Mouse (Mus musculus) liver, embryonic 16.5 days (tissue): ENCODE results near the gene Agtr1a. TPM values are rescaled to one million over a fixed set of nuclear protein-coding genes. Genes with fewer than 3 reads are reported as not detected.

Experiments
- ATAC-seq: fragments of 200-750 bp; cut with Nextera tagmentation; 2 replicates; pipeline ENCODE4 v1.8.0; 2017; ENCODE audit warnings: low read depth, mild to moderate bottlenecking, moderate number of reproducible peaks, moderate library complexity
- H3K27ac ChIP-seq: fragments of 300-500 bp; sonication (generic); 2 replicates; pipeline ENCODE4 v1.5.1; 2014; ENCODE audit warnings: mild to moderate bottlenecking, low read length
- H3K27me3 ChIP-seq: fragments of 300-500 bp; sonication (generic); 2 replicates; pipeline ENCODE4 v1.6.1; 2014; ENCODE audit warnings: low read depth, low read length, mixed read lengths; ENCODE audit not compliant: control insufficient read depth, insufficient read depth
- H3K36me3 ChIP-seq: fragments of 300-500 bp; sonication (generic); 2 replicates; pipeline ENCODE4 v1.6.1; 2014; ENCODE audit warnings: mild to moderate bottlenecking; ENCODE audit not compliant: control insufficient read depth, insufficient read depth
- H3K4me1 ChIP-seq: fragments of 300-500 bp; sonication (generic); 2 replicates; pipeline ENCODE4 v1.6.1; 2014; ENCODE audit warnings: low read depth, low read length, mixed read lengths; ENCODE audit not compliant: control insufficient read depth
- H3K4me2 ChIP-seq: fragments of 300-500 bp; sonication (generic); 2 replicates; pipeline ENCODE4 v1.6.1; 2014; ENCODE audit warnings: low read depth, low read length, mixed read lengths
- H3K4me3 ChIP-seq: fragments of 300-500 bp; sonication (generic); 2 replicates; pipeline ENCODE4 v1.5.1; 2014; ENCODE audit warnings: low read depth, mild to moderate bottlenecking, low read length
- H3K9ac ChIP-seq: fragments of 300-500 bp; sonication (generic); 2 replicates; pipeline ENCODE4 v1.6.1; 2014; ENCODE audit warnings: low read depth, low read length
- H3K9me3 ChIP-seq: fragments of 300-500 bp; sonication (generic); replicated peaks from 2 replicates; pipeline ENCODE4 v1.6.1; 2016; ENCODE audit warnings: low read length; ENCODE audit not compliant: control insufficient read depth
- WGBS: fragments of 180-500 bp; shearing (Covaris S2); extraction: QIAGEN DNeasy Blood & Tissue Kit; methylation state at CpG from one replicate; pipeline ENCODE4 v1.1.7; 2014; ENCODE audit not compliant: insufficient replicate concordance; 5-methylcytosine and 5-hydroxymethylcytosine counted together
- polyA plus RNA-seq: library from polyadenylated mRNA; unstranded; fragments of >200 nt; fragmentation: Nextera tagmentation; extraction: Ambion mirVana; gene quantifications from 2 replicates; pipeline ENCODE4 v1.2.1, GENCODE M21; 2015

The Agtr1a gene
- polyA plus RNA-seq, 1 experiment from 2014 or later: 19.5 TPM

DNA sequence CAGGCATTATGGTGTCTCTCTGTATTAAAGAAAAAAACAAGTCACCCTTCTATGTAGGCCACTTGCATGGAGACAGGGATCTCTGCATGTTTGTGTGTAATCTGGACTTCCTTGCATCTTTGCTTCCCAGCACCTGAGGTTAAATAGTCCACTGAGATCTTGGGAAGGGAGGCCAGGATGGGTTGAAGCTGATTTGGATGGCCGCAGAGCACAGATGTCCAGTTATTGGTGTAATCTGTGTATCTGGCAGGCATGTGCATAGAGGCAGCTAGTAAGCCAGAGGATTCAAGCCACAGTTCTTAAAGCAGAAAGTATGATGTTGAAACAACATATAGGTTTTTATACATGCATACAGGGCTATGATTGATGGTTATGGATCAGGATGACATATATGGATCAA lies 91.2 kb downstream of the Agtr1a start:
- Histone ChIP-seq H3K4me3 (no peak overlapping the region), H3K9me3 (no peaks in the 10 kb centered on the region)

More for the DNA sequence above, 91.2 kb downstream of the Agtr1a start:
- H3K9ac ChIP-seq: no peak overlapping the region
- 64% methylated on average over 1 of the region's 1 CpGs for WGBS
- H3K36me3 ChIP-seq: no peaks in the 10 kb centered on the region
- no peak overlapping the region for H3K27ac ChIP-seq
- H3K4me1 ChIP-seq: no peaks in the 10 kb centered on the region
- H3K27me3 ChIP-seq: no peaks in the 10 kb centered on the region
- no peak overlapping the region for H3K4me2 ChIP-seq
- ATAC-seq: no peak

Other genes with a start within 250 kb of the Agtr1a start
- gene Mboat1, start 200.0 kb upstream of the Agtr1a start, polyA plus RNA-seq: 1.5 and 1.7 TPM in 2 replicates
- 170 and 171 TPM in 2 replicates for gene Uqcrfs1, start 208.9 kb downstream of the Agtr1a start, polyA plus RNA-seq